Mouse (Mus musculus): ENCODE results near the gene Lsm4. TPM values are rescaled to one million over a fixed set of nuclear protein-coding genes. Genes with fewer than 3 reads are reported as not detected.

The Lsm4 gene
- polyA plus RNA-seq, 1 experiment from 2014 or later, result 258 TPM

DNA sequence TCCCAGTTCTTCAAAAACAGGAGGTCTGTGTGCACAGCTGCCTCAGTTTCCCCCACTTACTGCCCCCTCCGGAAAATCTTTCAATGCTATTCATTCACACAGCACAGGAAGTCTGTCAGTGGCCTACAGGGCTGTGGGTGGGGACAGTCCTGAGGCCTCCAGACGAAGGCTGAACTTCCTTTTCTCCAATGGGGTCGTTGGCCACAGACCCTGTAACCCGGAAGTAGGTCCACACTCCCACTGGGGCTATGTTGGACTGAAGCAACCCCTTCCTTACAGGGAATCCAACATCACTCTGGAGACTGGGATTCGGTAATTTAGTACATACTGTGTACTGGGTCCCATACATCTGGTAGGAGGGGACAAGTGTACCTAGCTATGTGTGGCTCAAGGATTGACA, 20.6 kb downstream of the Lsm4 start:
- no peaks in the 10 kb centered on the region for H3K27me3 ChIP-seq (ENCODE audit: control insufficient read depth, insufficient read depth, low read length)
- H3K27ac ChIP-seq (ENCODE audit: low read length), result no peak overlapping the region
- H3K4me1 ChIP-seq (ENCODE audit: control insufficient read depth, insufficient read depth, low read length), result peaks cover 46% of the 10 kb centered on the region
- 57% methylated on average over 5 of the region's 5 CpGs for WGBS
- H3K4me3 ChIP-seq (ENCODE audit: low read length), result no peak overlapping the region
- H3K4me2 ChIP-seq (ENCODE audit: low read depth, low read length), result no peak overlapping the region
- H3K36me3 ChIP-seq (ENCODE audit: control insufficient read depth, insufficient read depth), result no peaks in the 10 kb centered on the region
- no peak for ATAC-seq (replicated peaks; ENCODE audit: extremely low read depth, insufficient read depth, low FRiP score)
- H3K9ac ChIP-seq (ENCODE audit: low read length), result no peak overlapping the region
- H3K9me3 ChIP-seq (replicated peaks; ENCODE audit: control insufficient read depth, low read length), result no peaks in the 10 kb centered on the region

DNA sequence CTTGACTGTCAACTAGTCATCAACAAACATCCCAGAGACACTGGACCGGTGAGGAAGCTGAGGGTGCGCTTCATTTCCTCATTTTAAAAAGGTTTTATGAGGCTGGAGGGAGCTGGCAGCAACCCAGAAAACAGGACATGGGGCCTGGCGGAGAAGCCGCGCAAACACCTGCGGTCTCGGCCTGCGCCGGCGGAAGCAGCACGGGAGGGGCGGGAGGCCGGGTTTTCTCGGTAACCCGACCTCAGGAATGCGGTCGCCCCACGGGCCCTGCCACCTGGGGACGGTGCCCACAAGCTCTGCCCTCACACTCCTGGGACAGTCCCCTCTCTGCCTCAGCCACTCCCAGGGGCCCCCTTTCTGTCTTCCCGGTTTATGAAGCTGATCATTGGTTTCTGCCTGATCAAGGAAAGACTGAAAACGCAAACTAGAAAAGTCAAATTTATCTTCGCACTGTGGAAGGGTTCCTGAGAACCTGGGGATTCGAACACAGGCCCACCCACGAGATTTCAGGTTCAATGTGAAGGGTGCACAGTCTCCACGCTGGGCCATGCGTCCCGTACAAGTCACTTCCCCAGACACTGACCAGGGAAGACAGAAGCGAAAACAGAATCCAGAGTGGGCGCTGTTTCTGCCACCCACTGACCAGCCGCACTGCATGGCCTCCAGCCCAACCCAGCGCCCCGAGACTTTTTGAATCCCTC, 22.4 kb downstream of the Lsm4 start:
- Histone ChIP-seq H3K9ac (ENCODE audit: low read length) (peak overlapping the region; percentile 74), H3K4me2 (ENCODE audit: low read depth, low read length) (peak overlapping the region; percentile 23), H3K27ac (ENCODE audit: low read length) (peak overlapping the region; percentile 97), H3K4me3 (ENCODE audit: low read length) (no peak overlapping the region), H3K4me1 (ENCODE audit: control insufficient read depth, insufficient read depth, low read length) (peaks cover 44% of the 10 kb centered on the region), H3K36me3 (ENCODE audit: control insufficient read depth, insufficient read depth) (no peaks in the 10 kb centered on the region), H3K27me3 (ENCODE audit: control insufficient read depth, insufficient read depth, low read length) (no peaks in the 10 kb centered on the region), H3K9me3 (replicated peaks; ENCODE audit: control insufficient read depth, low read length) (no peaks in the 10 kb centered on the region)
- WGBS, result 38% methylated on average over 32 of the region's 32 CpGs
- no peak for ATAC-seq (replicated peaks; ENCODE audit: extremely low read depth, insufficient read depth, low FRiP score)

DNA sequence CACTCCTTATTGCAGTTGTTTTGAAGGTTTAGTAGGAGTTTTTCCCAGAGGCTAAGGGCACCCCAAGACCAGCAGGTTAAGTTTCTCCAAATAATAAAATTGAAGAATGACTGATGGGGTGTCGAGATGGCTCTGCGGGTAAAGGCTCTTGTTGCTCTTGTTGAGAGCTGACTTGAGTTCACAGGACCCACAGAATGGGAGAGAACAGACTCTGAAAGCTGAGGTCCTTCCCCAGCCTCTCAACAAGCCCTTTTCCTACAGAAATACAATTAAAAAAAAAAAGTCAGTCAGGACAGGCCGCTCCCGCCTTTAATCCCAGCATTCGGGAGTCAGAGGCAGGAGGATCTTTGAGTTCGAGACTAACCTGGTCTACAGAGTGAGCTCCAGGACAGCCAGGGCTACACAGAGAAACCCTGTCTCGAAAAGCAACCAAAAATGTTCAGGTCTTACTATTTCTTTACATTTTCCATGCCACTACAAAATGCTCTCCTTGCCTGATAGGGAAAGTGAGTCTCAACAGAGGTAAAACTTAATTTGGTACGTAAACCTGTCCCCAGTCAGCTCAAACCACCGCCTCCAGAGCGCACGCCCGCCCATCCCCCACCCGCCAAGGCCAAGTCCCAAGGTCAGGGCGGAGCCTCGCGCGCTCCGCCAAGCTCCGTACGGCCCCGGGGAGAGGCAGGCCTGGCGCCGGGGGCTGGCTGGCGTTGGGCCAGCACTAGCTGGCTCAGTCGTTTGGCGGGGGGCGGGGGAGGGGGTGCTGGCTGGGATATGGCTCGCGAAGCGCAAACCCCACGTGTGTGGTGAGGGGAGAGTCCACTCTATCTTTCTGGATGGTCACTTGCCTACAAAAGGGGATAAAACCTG, 23.2 kb downstream of the Lsm4 start:
- H3K9ac ChIP-seq (ENCODE audit: low read length), result peak overlapping the region; percentile 74
- peak; percentile 11 for ATAC-seq (replicated peaks; ENCODE audit: extremely low read depth, insufficient read depth, low FRiP score)

DNA sequence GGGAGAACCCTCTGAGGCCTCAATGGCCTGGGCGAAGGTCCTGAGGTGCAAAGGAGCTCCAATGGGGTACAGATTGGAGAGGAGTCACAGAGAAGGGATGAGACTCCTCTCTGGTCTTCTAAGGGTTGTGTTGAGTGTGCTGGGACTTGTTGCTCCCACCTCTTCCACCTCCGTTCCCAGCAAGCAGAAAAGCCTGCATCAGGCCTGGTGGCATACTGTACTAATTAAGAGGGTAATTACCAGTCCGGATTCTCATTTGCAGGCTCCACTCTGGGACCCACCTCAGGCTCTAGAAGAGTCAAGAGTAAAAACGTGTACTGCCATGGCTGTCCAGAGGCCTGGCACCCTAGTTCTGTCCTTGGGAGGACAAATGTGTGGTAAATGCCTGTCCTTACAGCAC, 23.9 kb downstream of the Lsm4 start:
- ATAC-seq (replicated peaks; ENCODE audit: extremely low read depth, insufficient read depth, low FRiP score), result no peak

More for the DNA sequence above, 23.2 kb downstream of the Lsm4 start:
- WGBS, result 3% methylated on average over 31 of the region's 31 CpGs
- H3K27ac ChIP-seq (ENCODE audit: low read length), result peak overlapping the region; percentile 97
- peaks cover 49% of the 10 kb centered on the region for H3K4me1 ChIP-seq (ENCODE audit: control insufficient read depth, insufficient read depth, low read length)
- 0 out of 2 replicates have a peak, but pooled peaks cover 2% of the 10 kb centered on the region for H3K36me3 ChIP-seq (ENCODE audit: control insufficient read depth, insufficient read depth)
- H3K9me3 ChIP-seq (replicated peaks; ENCODE audit: control insufficient read depth, low read length), result no peaks in the 10 kb centered on the region
- peak overlapping the region; percentile 62 for H3K4me2 ChIP-seq (ENCODE audit: low read depth, low read length)
- no peaks in the 10 kb centered on the region for H3K27me3 ChIP-seq (ENCODE audit: control insufficient read depth, insufficient read depth, low read length)
- peak overlapping the region; percentile 27 for H3K4me3 ChIP-seq (ENCODE audit: low read length)

DNA sequence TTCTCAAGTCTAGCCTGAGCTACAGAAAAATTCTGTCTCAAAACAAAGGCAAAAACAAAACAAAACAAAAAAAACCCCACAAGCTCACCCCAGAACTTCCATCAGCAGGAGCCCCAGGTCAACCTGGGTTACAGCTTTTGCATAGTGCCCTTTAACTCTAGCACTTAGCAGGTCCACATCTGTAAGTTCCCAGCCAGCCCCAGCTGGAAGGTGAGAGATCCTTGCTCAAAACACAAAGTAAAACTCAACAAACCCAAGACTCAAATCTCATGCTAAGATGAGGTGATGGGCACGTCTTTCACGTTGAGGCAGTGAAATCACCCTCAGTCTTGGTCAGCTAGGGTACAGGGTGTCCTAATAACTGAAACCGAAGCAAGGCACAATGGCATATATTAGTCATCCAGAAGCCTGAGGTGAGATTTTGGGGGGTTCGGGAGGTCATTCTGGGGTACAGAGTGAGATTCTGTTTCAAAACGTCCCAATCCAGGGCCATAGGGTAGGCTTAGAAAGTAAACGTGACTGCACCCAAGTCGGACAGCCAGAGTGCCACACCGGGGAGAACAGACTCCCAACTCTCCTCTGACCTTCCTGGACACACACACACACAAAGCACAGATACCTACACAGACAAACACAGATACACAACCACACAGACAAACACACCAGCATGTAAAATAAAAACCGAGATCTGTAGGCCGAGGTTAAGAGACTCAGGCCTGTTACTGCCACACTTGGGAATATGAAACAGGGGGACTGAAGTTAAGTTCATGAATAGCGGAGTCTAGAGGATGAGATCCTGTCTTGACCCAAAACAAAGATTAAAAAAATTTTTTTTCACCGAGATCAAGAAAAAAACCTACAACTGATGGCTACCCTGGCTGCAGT, 24.6 kb downstream of the Lsm4 start:
- peaks cover 50% of the 10 kb centered on the region for H3K4me1 ChIP-seq (ENCODE audit: control insufficient read depth, insufficient read depth, low read length)
- WGBS, result 61% methylated on average over 12 of the region's 12 CpGs
- H3K4me3 ChIP-seq (ENCODE audit: low read length), result peak overlapping the region; percentile 60
- no peaks in the 10 kb centered on the region for H3K9me3 ChIP-seq (replicated peaks; ENCODE audit: control insufficient read depth, low read length)
- H3K36me3 ChIP-seq (ENCODE audit: control insufficient read depth, insufficient read depth), result 0 out of 2 replicates have a peak, but pooled peaks cover 2% of the 10 kb centered on the region
- no peaks in the 10 kb centered on the region for H3K27me3 ChIP-seq (ENCODE audit: control insufficient read depth, insufficient read depth, low read length)
- ATAC-seq (replicated peaks; ENCODE audit: extremely low read depth, insufficient read depth, low FRiP score), result no peak
- peak overlapping the region; percentile 74 for H3K9ac ChIP-seq (ENCODE audit: low read length)
- H3K4me2 ChIP-seq (ENCODE audit: low read depth, low read length), result peak overlapping the region; percentile 73
- H3K27ac ChIP-seq (ENCODE audit: low read length), result peak overlapping the region; percentile 97

More for the DNA sequence above, 23.9 kb downstream of the Lsm4 start:
- H3K27me3 ChIP-seq (ENCODE audit: control insufficient read depth, insufficient read depth, low read length), result no peaks in the 10 kb centered on the region
- H3K9ac ChIP-seq (ENCODE audit: low read length), result peak overlapping the region; percentile 74
- H3K4me2 ChIP-seq (ENCODE audit: low read depth, low read length), result peak overlapping the region; percentile 62
- H3K4me3 ChIP-seq (ENCODE audit: low read length), result no peak overlapping the region; the same call in 1 of the 2 replicates
- H3K36me3 ChIP-seq (ENCODE audit: control insufficient read depth, insufficient read depth), result 0 out of 2 replicates have a peak, but pooled peaks cover 2% of the 10 kb centered on the region
- no peaks in the 10 kb centered on the region for H3K9me3 ChIP-seq (replicated peaks; ENCODE audit: control insufficient read depth, low read length)
- 42% methylated on average over 4 of the region's 4 CpGs for WGBS
- H3K27ac ChIP-seq (ENCODE audit: low read length), result peak overlapping the region; percentile 97
- peaks cover 49% of the 10 kb centered on the region for H3K4me1 ChIP-seq (ENCODE audit: control insufficient read depth, insufficient read depth, low read length)

DNA sequence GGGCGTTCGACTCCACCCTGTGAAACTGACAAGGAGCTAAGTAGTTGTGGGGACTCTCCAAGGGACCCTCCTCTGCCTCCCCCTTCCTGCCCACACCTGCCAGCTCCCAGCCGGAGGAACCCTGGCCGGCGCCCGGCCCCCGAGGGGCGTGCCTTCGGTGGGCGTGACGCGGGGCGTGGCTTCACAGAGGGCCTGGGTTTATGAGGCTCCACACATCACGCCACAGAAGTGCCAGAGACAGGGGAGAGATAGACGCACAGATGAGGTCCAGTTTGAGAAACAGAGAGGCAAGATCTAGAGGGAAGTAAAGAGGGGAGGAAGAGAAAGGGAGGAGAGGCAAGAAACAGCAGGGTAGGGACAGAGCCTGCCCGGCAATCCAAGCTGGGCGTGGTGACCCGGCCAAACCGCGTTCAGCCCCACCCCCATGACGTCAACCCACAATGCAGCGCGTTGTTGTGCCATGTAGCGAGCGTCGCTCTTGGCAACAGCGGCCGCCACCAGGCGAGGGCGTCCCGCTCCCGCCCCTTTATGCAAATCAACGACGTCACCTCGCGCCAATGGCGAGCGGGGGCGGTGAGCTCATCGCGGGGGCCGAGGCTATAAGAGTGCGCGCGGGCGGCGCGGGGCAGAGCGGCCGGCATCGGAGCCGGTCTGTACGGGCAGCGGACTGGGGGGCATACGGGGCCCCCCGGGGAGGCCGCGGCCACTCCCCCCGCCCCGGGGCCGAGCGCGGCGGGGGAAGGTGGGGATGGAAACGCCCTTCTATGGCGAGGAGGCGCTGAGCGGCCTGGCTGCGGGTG, 25.5 kb downstream of the Lsm4 start, which contains the start of gene Jund:
TSS of gene Jund (plus strand) at position 640 of the 800 bp plus-strand sequence.
- Histone ChIP-seq H3K27me3 (ENCODE audit: control insufficient read depth, insufficient read depth, low read length) (no peaks in the 10 kb centered on the region), H3K4me1 (ENCODE audit: control insufficient read depth, insufficient read depth, low read length) (peaks cover 48% of the 10 kb centered on the region), H3K4me3 (ENCODE audit: low read length) (peak within 1 kb of the TSS; percentile 88), H3K36me3 (ENCODE audit: control insufficient read depth, insufficient read depth) (0 out of 2 replicates have a peak, but pooled peaks cover 2% of the 10 kb centered on the region), H3K9ac (ENCODE audit: low read length) (peak within 1 kb of the TSS; percentile 99), H3K27ac (ENCODE audit: low read length) (peak within 1 kb of the TSS; percentile 99), H3K4me2 (ENCODE audit: low read depth, low read length) (peak within 1 kb of the TSS; percentile 73), H3K9me3 (replicated peaks; ENCODE audit: control insufficient read depth, low read length) (no peaks in the 10 kb centered on the region)
- under 1% methylated on average over 69 of the region's 69 CpGs for WGBS
- peak; percentile 87 for ATAC-seq (replicated peaks; ENCODE audit: extremely low read depth, insufficient read depth, low FRiP score)

DNA sequence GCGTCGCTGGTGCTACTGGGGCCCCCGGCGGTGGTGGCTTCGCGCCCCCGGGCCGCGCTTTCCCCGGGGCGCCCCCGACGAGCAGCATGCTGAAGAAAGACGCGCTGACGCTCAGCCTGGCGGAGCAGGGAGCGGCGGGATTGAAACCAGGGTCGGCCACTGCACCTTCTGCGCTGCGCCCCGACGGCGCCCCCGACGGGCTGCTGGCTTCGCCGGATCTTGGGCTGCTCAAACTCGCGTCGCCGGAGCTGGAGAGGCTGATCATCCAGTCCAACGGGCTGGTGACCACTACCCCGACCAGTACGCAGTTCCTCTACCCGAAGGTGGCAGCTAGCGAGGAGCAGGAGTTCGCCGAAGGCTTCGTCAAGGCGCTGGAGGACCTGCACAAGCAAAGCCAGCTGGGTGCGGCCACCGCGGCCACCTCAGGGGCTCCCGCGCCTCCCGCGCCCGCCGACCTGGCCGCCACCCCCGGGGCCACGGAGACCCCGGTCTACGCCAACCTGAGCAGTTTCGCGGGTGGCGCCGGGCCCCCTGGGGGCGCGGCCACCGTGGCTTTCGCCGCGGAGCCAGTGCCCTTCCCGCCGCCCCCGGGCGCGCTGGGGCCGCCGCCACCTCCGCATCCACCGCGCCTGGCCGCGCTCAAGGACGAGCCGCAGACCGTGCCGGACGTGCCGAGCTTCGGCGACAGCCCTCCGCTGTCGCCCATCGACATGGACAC, 26.2 kb downstream of the Lsm4 start:
- under 1% methylated on average over 87 of the region's 89 CpGs for WGBS

More for the DNA sequence above, 26.2 kb downstream of the Lsm4 start:
- Histone ChIP-seq H3K27ac (ENCODE audit: low read length) (peak overlapping the region; percentile 99), H3K4me2 (ENCODE audit: low read depth, low read length) (peak overlapping the region; percentile 73), H3K9me3 (replicated peaks; ENCODE audit: control insufficient read depth, low read length) (no peaks in the 10 kb centered on the region), H3K9ac (ENCODE audit: low read length) (peak overlapping the region; percentile 99), H3K4me1 (ENCODE audit: control insufficient read depth, insufficient read depth, low read length) (peaks cover 46% of the 10 kb centered on the region), H3K36me3 (ENCODE audit: control insufficient read depth, insufficient read depth) (0 out of 2 replicates have a peak, but pooled peaks cover 2% of the 10 kb centered on the region), H3K4me3 (ENCODE audit: low read length) (peak overlapping the region; percentile 88), H3K27me3 (ENCODE audit: control insufficient read depth, insufficient read depth, low read length) (no peaks in the 10 kb centered on the region)
- ATAC-seq (replicated peaks; ENCODE audit: extremely low read depth, insufficient read depth, low FRiP score), result peak; percentile 0

Data from heart, embryonic 16.5 days (tissue).